Mouse (Mus musculus) T-helper 2 cell (primary cell): Measurements from ENCODE around the gene Pou1f1.

Experiments
- in situ Hi-C: fragments of 300-600 bp; cut with MboI, MseI; formaldehyde crosslinking; loops from one replicate; pipeline ENCODE4 v1.15.1; 2025; ENCODE audit warnings: high pct_unique_total_duplicates

Pou1f1 gene

DNA sequence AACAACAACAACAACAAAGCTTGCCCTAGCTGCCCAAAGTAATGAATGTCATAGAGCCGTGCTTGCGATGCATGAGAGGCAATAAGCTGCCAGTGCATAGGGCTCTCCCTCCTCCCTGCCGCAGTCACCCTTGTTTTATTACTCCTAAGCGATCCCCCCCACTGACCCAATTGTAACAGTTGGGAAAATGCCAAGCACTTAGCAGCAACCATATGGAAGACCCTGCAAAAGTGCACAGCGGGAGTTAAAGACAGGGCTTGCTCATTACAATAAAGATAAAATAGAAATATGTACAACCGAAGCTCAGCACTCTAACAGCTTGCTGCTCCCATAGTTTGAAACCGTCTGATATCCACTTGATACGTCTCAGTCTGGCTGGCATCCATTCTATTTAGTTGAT, 44.0 kb downstream of the Pou1f1 start:
- in situ Hi-C loops = loop anchor here (5.0 kb wide), 1 partner anchor 807 kb away; no protein-coding TSS in a partner anchor

DNA sequence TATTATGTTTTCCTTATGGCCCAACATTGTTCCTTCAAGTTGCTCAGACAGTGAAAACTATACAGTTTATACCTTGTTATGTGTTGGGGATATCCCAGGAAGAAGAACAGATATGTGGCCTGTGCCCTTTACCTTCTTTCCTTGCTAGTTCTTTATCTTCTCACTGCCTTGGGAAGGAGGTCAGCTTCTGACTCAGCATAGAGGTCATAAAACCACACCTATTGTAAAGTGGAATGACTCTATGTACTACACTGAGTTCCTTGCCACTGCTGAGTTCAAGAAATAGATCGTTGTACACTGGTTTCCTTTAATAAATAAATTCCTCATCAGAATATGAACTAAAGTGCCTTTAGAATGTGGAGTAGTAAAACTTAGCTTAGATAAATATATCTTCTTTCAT, 44.6 kb downstream of the Pou1f1 start:
- in situ Hi-C loops = loop anchor here (5.0 kb wide), 1 partner anchor 808 kb away; no protein-coding TSS in a partner anchor

DNA sequence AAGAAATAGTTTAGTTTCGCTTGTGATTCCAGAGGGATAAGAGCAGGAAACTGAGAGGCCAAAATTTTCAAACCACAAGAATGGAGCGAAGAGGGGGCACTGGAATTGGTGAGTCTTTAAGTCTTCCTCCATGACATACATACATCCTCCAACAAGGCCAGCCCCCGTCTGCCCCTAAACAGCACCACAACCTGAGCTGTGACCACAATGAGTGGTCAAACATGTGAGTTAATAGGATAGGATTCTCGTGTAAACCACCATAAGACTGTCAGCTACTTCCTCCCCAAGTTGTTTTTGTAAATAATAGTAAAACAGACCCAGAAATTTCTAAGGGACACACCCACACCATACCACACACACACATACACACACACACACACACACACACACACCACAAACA, 48.5 kb downstream of the Pou1f1 start:
- in situ Hi-C loops = no loop called here

DNA sequence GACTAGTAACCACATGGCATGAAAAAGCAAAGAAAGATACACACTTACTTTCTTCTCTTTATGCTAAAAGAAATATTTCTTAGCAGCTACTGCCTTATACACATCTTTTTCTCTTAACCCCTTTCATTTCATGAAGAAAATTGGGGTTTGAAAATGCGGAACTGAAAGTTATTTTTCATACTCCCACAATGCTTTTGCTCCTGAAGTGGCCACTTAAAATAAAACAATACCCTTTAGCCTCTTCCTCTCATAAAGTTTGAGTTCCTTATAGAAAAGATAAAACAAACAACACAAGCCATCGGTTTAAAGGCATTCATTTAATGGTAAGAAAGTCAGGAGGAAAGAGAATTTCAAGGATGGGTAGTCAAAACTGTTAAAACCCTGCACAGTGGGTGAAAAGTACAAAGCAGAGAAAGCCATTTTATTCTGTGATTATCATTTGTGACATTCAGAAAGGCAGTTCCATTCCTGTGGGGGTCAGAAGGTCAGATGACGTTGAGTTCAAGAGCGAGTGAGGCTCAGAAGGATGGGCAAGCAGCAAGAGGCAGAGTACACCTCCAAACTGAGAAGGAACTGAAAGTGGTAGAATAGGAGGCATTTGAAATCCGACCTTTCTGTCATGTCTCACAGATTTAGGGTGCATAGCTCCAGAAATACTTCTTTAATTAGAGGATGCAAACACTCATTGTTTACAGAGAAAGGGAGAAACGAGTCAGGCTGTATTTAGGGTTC, 57.2 kb downstream of the Pou1f1 start:
- in situ Hi-C loops = no loop called here
